In genomic region chr16:44101181-44101710, GRCm38 (mm10) we compare ENCODE assay signal across 20 mouse cellular contexts.
DNase-seq lines count a peak whose midpoint lies in the region.
"Had no signal": no experiment of that assay in that cellular context is flagged by ENCODE, and none has a peak within 500 bp of the region (broad histone marks: within the 10 kb centered on the region; RNA-seq: fewer than 3 reads in every experiment).

No protein-coding gene starts in this region.

- DNase-seq in lung, adult 18-20 months = peak; percentile 13 to 34
- DNase-seq in lung, postnatal 14 days = no peak
- DNase-seq in urinary bladder, postnatal 36 days (ENCODE audit: low spot score in 2 of 2) = peak; percentile 24 to 41
- DNase-seq in urinary bladder, postnatal 10 days (ENCODE audit: low spot score) = no peak
- DNase-seq in fat pad, adult 2 months (ENCODE audit: extremely low read depth, low read depth, low spot score) = peak; percentile 77
- no peak for DNase-seq in cerebellum, adult 9-11 months
- no peak for DNase-seq in adrenal gland, adult (ENCODE audit: inconsistent age in 2 of 2, low spot score in 1 of 2)
- no peak for DNase-seq in left cerebral cortex, adult 9 months (ENCODE audit: low spot score in 2 of 2)
- DNase-seq: adrenal gland, postnatal 10 days; cerebellum, adult 8-10 months; cerebellum, postnatal 36 days; gastrocnemius, postnatal 14 days; heart, adult 2 months; kidney, adult 9 months; kidney, postnatal 10 days; layer of hippocampus, adult 9-11 months; left cerebral cortex, postnatal 4 days; liver, postnatal 0 days; right cerebral cortex, postnatal 4 days; thymus, postnatal 14 days had no signal

Comparison
In these comparisons a context has a peak if more than half of its experiments do, and no peak if none do; other contexts are left out.
1. DNase-seq: peak in lung, adult 18-20 months (2 of 2), urinary bladder, postnatal 36 days (2 of 2) and fat pad, adult 2 months (single experiment); none in lung, postnatal 14 days (single experiment), urinary bladder, postnatal 10 days (single experiment), cerebellum, adult 9-11 months (single experiment), adrenal gland, adult (0 of 2) and left cerebral cortex, adult 9 months (0 of 2).